Mouse (Mus musculus): ENCODE measurements at regions not wholly inside any gene's neighbourhood (a gene's known extent, or its start where the extent isn't known, plus 50 kb on each side); places are given as distances from the start of the nearest gene placed in this dataset.

DNA sequence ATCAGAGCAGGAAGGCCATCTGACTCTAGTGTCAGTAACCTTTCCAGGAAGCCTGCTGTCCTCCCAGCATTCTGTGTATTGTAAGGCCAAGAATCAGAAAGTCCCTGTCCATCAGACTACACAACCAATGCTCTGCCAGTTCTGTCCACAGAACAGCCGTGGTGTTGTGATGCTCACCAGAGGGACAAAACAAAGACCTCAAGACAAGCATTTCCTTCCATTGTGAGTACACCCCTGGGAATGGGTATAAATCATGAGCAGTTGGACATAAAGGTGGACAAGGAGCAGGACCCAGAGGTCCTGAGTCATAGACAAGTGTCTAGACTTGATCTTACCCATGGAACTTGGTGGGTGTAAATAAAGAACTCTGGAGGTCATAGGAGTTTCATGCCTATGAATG, 55.9 kb upstream of the Gadd45a start:
- Histone ChIP-seq H3K27me3 (ENCODE audit: control insufficient read depth, insufficient read depth, insufficient read length) (no peaks in the 10 kb centered on the region), H3K36me3 (ENCODE audit: control insufficient read depth, insufficient read depth) (no peaks in the 10 kb centered on the region), H3K4me2 (ENCODE audit: low read depth) (no peak overlapping the region), H3K4me3 (no peak overlapping the region), H3ac (ENCODE audit: control insufficient read depth, insufficient read length) (no peak overlapping the region), H3K79me2 (ENCODE audit: control insufficient read depth, insufficient read depth) (no peaks in the 10 kb centered on the region)
- TF ChIP-seq E2F4 (IDR thresholded peaks at IDR 0.05; ENCODE audit: insufficient read depth) (no peak), MYOD1 (IDR thresholded peaks at IDR 0.05; ENCODE audit: control insufficient read depth in 1 of 3, insufficient read length in 2 of 3, low read depth in 2 of 3) (no peak), CEBPB (IDR thresholded peaks at IDR 0.05; ENCODE audit: insufficient read depth, poor library complexity, severe bottlenecking) (no peak), TCF12 (IDR thresholded peaks at IDR 0.05; ENCODE audit: insufficient read depth, poor library complexity, severe bottlenecking) (no peak), REST (IDR thresholded peaks at IDR 0.05; ENCODE audit: insufficient read depth, insufficient read length) (no peak), POLR2AphosphoS2 (IDR thresholded peaks at IDR 0.05; ENCODE audit: insufficient read length, low read depth) (no peak), MAX (IDR thresholded peaks at IDR 0.05; ENCODE audit: low read depth) (no peak), TCF3 (IDR thresholded peaks at IDR 0.05; ENCODE audit: insufficient read length, low read depth) (no peak), MYOG (IDR thresholded peaks at IDR 0.05; ENCODE audit: control insufficient read depth in 1 of 3, insufficient read depth in 1 of 3, insufficient read length in 2 of 3, low read depth in 2 of 3) (no peak), POLR2A (IDR thresholded peaks at IDR 0.05; ENCODE audit: insufficient read length, low read depth) (no peak), SRF (IDR thresholded peaks at IDR 0.05; ENCODE audit: control insufficient read depth, insufficient read length, low read depth) (no peak), USF1 (IDR thresholded peaks at IDR 0.05; ENCODE audit: low read depth) (no peak)

- H3ac ChIP-seq (ENCODE audit: control insufficient read depth, insufficient read length) = no peak overlapping the region
- no peak for TF ChIP-seq SRF (IDR thresholded peaks at IDR 0.05; ENCODE audit: control insufficient read depth, insufficient read length, low read depth)
- TF ChIP-seq TCF12 (IDR thresholded peaks at IDR 0.05; ENCODE audit: insufficient read depth, poor library complexity, severe bottlenecking) = no peak
- TF ChIP-seq POLR2A (IDR thresholded peaks at IDR 0.05; ENCODE audit: insufficient read length, low read depth) = no peak
- no peak for TF ChIP-seq CEBPB (IDR thresholded peaks at IDR 0.05; ENCODE audit: insufficient read depth, poor library complexity, severe bottlenecking)
- TF ChIP-seq MAX (IDR thresholded peaks at IDR 0.05; ENCODE audit: low read depth) = no peak
Observed at GRCm38 (mm10) chr6:67090150-67090549, 52.9 kb upstream of the Gadd45a start.

DNA sequence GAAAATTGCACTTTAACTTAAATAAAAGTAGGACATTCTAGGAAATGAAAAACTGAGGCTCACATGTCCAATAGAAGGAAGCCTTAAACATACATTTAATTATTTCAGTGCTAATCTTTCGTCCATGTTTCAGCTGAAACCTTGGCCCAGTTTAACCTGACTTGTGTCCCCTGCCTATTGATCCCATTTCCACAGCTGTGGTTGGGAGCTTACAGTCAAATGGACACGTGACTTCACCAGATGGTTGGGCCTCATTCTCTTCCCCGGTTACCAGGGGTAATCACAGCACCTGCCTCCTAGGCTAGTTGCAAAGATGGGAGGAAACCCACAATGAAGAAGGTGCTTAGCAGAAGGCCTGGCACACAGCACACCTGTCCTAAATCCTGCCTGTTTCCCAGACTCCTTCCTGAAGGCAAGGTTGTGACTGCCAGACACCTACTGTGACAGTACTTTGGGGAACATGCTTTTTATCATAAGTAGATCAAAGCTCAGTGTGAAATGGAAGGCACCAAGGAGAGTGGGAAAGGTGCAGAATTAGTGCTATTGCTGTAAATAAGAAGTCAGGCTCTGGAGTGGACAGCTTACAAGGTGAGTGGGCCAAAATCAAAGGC, 52.4 kb upstream of the Gadd45a start:
- H3ac ChIP-seq (ENCODE audit: control insufficient read depth, insufficient read length) = no peak overlapping the region
- no peaks in the 10 kb centered on the region for H3K27me3 ChIP-seq (ENCODE audit: control insufficient read depth, insufficient read depth, insufficient read length)
- H3K4me3 ChIP-seq = no peak overlapping the region
- TF ChIP-seq REST (IDR thresholded peaks at IDR 0.05; ENCODE audit: insufficient read depth, insufficient read length) = no peak
- TF ChIP-seq POLR2A (IDR thresholded peaks at IDR 0.05; ENCODE audit: insufficient read length, low read depth) = no peak
- no peak for TF ChIP-seq POLR2AphosphoS2 (IDR thresholded peaks at IDR 0.05; ENCODE audit: insufficient read length, low read depth)
- TF ChIP-seq MYOD1 (IDR thresholded peaks at IDR 0.05; ENCODE audit: control insufficient read depth in 1 of 3, insufficient read length in 2 of 3, low read depth in 2 of 3) = no peak
- no peak for TF ChIP-seq TCF12 (IDR thresholded peaks at IDR 0.05; ENCODE audit: insufficient read depth, poor library complexity, severe bottlenecking)
- TF ChIP-seq CEBPB (IDR thresholded peaks at IDR 0.05; ENCODE audit: insufficient read depth, poor library complexity, severe bottlenecking) = no peak
- no peak for TF ChIP-seq USF1 (IDR thresholded peaks at IDR 0.05; ENCODE audit: low read depth)
- no peak for TF ChIP-seq MYOG (IDR thresholded peaks at IDR 0.05; ENCODE audit: control insufficient read depth in 1 of 3, insufficient read depth in 1 of 3, insufficient read length in 2 of 3, low read depth in 2 of 3)
- no peak for TF ChIP-seq SRF (IDR thresholded peaks at IDR 0.05; ENCODE audit: control insufficient read depth, insufficient read length, low read depth)
- TF ChIP-seq E2F4 (IDR thresholded peaks at IDR 0.05; ENCODE audit: insufficient read depth) = no peak
- TF ChIP-seq MAX (IDR thresholded peaks at IDR 0.05; ENCODE audit: low read depth) = no peak
- H3K36me3 ChIP-seq (ENCODE audit: control insufficient read depth, insufficient read depth) = no peaks in the 10 kb centered on the region
- no peak overlapping the region for H3K4me2 ChIP-seq (ENCODE audit: low read depth)
- no peaks in the 10 kb centered on the region for H3K79me2 ChIP-seq (ENCODE audit: control insufficient read depth, insufficient read depth)

More at GRCm38 (mm10) chr6:67090150-67090549, 52.9 kb upstream of the Gadd45a start:
- Histone ChIP-seq H3K79me2 (ENCODE audit: control insufficient read depth, insufficient read depth) (no peaks in the 10 kb centered on the region), H3K4me2 (ENCODE audit: low read depth) (no peak overlapping the region), H3K4me3 (no peak overlapping the region), H3K36me3 (ENCODE audit: control insufficient read depth, insufficient read depth) (no peaks in the 10 kb centered on the region), H3K27me3 (ENCODE audit: control insufficient read depth, insufficient read depth, insufficient read length) (no peaks in the 10 kb centered on the region)

DNA sequence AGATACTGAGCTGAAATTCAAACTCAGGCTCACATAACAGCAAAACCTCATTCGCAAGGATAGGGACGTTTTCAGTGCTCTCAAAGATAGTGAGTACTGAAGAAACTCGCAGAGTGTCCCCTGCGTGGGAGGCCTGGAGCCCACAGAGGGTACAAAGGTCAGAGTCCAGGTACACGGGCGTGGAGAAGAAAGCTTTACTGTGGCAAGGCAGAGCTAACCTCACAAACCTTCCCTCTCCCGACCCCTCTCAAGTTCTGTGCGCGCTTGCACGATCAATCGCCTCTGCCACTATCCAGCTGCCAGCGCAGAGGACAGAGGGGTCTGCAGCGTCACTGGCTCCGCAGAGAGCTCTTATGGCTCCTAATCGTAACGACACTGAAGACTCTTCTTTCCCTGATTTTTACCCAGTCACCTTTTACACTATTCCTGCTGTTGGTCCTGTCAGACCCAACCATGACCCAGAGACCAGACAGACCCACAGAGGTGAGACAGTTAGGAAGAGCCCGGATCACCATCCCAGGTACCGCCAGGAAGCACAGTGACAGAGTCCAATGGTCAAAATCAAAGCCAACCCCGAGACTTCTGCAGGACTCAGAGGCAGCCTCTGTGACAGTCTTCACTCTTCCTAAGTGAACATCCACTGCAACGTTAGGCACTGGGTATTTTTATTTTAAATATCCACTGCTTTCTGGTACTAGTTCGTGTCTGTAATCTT, 51.6 kb upstream of the Gadd45a start:
- TF ChIP-seq MYOG (IDR thresholded peaks at IDR 0.05; ENCODE audit: control insufficient read depth in 1 of 3, insufficient read depth in 1 of 3, insufficient read length in 2 of 3, low read depth in 2 of 3) = no peak
- TF ChIP-seq MYOD1 (IDR thresholded peaks at IDR 0.05; ENCODE audit: control insufficient read depth in 1 of 3, insufficient read length in 2 of 3, low read depth in 2 of 3) = no peak
- TF ChIP-seq SRF (IDR thresholded peaks at IDR 0.05; ENCODE audit: control insufficient read depth, insufficient read length, low read depth) = no peak
- no peak for TF ChIP-seq E2F4 (IDR thresholded peaks at IDR 0.05; ENCODE audit: insufficient read depth)
- no peak for TF ChIP-seq POLR2AphosphoS2 (IDR thresholded peaks at IDR 0.05; ENCODE audit: insufficient read length, low read depth)
- no peaks in the 10 kb centered on the region for H3K79me2 ChIP-seq (ENCODE audit: control insufficient read depth, insufficient read depth)
- H3K4me3 ChIP-seq = no peak overlapping the region
- no peak overlapping the region for H3K4me2 ChIP-seq (ENCODE audit: low read depth)
- H3K36me3 ChIP-seq (ENCODE audit: control insufficient read depth, insufficient read depth) = no peaks in the 10 kb centered on the region
- no peaks in the 10 kb centered on the region for H3K27me3 ChIP-seq (ENCODE audit: control insufficient read depth, insufficient read depth, insufficient read length)
- H3ac ChIP-seq (ENCODE audit: control insufficient read depth, insufficient read length) = no peak overlapping the region
